In the genomic region with DNA sequence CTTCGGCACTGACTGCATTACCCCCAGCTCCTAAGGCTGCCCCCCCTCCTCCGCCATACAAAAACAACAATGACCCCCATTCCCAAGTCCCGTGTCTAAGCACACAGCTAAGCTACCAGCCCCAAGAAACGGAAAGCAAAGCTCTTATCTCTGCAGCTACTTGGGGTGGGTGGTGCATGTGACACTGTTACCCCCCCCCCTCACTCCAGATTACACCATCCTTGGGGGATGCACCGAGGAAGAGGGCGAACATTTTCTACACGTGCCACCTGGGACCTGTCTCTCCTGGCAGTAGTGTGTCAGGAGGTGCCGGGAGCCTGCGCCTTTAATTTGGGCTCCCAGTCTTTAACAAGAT, we compare ENCODE assay signal across 9 mouse cellular contexts. TPM values are rescaled to one million over a fixed set of nuclear protein-coding genes. Genes with fewer than 3 reads are reported as not detected.
A peak's percentile ranks its signal among the peaks of the same experiment; 100 is the strongest.
DNase-seq lines count a peak whose midpoint lies in the region; ATAC-seq and TF ChIP-seq lines count a peak whose summit lies in the region.
"Had no signal": no experiment of that assay in that cellular context is flagged by ENCODE, and none has a peak within 500 bp of the region (broad histone marks: within the 10 kb centered on the region; RNA-seq: fewer than 3 reads in every experiment).

No protein-coding gene starts in this region.

- WGBS in kidney, adult 2 months = 51% methylated on average over 9 of the region's 9 CpGs
- WGBS in embryonic facial prominence, embryonic 11.5 days = 35% methylated on average over 9 of the region's 9 CpGs
- 9% methylated on average over 9 of the region's 9 CpGs for WGBS in hindbrain, embryonic 15.5 days
- WGBS in midbrain, embryonic 16.5 days = 4% methylated on average over 9 of the region's 9 CpGs

- H3K36me3 ChIP-seq in kidney, adult 2 months (ENCODE audit: control insufficient read depth, insufficient read depth, low read length) = no peaks in the 10 kb centered on the region
- no peaks in the 10 kb centered on the region for H3K36me3 ChIP-seq in embryonic facial prominence, embryonic 11.5 days (replicated peaks; ENCODE audit: control insufficient read depth, insufficient read depth, low read depth, low read length)
- H3K36me3 ChIP-seq in hindbrain, embryonic 15.5 days = no peaks in the 10 kb centered on the region
- peaks cover 2% of the 10 kb centered on the region; the same call in 1 of the 2 replicates for H3K36me3 ChIP-seq in midbrain, embryonic 16.5 days (ENCODE audit: control insufficient read depth, insufficient read depth, low read length)

- ATAC-seq in embryonic facial prominence, embryonic 11.5 days (replicated peaks; ENCODE audit: insufficient number of reproducible peaks, low FRiP score, low TSS enrichment, low read depth) = peak; percentile 6; the same call in 1 of the 2 replicates
- peak; percentile 1; the same call in 1 of the 2 replicates for ATAC-seq in hindbrain, embryonic 15.5 days (ENCODE audit: low FRiP score, low read depth)
- ATAC-seq in midbrain, embryonic 16.5 days = no peak

- H3K4me3 ChIP-seq in kidney, adult 2 months (ENCODE audit: insufficient read depth, low read depth, low read length) = peak overlapping the region; percentile 4; the same call in 1 of the 2 replicates
- H3K4me3 ChIP-seq in embryonic facial prominence, embryonic 11.5 days (ENCODE audit: low read depth, low read length) = peak overlapping the region; percentile 93
- peak overlapping the region; percentile 81 for H3K4me3 ChIP-seq in hindbrain, embryonic 15.5 days
- peak overlapping the region; percentile 87 for H3K4me3 ChIP-seq in midbrain, embryonic 16.5 days (ENCODE audit: low read depth, low read length)

- no peaks in the 10 kb centered on the region for H3K27me3 ChIP-seq in kidney, adult 2 months (replicated peaks; ENCODE audit: control insufficient read depth, insufficient read depth, low read length)
- no peaks in the 10 kb centered on the region for H3K27me3 ChIP-seq in embryonic facial prominence, embryonic 11.5 days (ENCODE audit: control insufficient read depth, insufficient read depth, low read length)
- H3K27me3 ChIP-seq in hindbrain, embryonic 15.5 days = no peaks in the 10 kb centered on the region
- no peaks in the 10 kb centered on the region for H3K27me3 ChIP-seq in midbrain, embryonic 16.5 days (ENCODE audit: control insufficient read depth, insufficient read depth, low read depth, low read length)

- TF ChIP-seq POLR2A in kidney, adult 2 months (IDR thresholded peaks at IDR 0.05; ENCODE audit: low read depth, low read length) = no peak

- H3K4me1 ChIP-seq in kidney, adult 2 months (ENCODE audit: control insufficient read depth, insufficient read depth, low read length) = peaks cover 9% of the 10 kb centered on the region
- H3K4me1 ChIP-seq in embryonic facial prominence, embryonic 11.5 days (ENCODE audit: control insufficient read depth, insufficient read depth, low read length) = peaks cover 19% of the 10 kb centered on the region
- H3K4me1 ChIP-seq in hindbrain, embryonic 15.5 days (replicated peaks) = peaks cover 66% of the 10 kb centered on the region
- peaks cover 45% of the 10 kb centered on the region for H3K4me1 ChIP-seq in midbrain, embryonic 16.5 days (ENCODE audit: control insufficient read depth, insufficient read depth, low read length)

- no peaks in the 10 kb centered on the region for H3K9me3 ChIP-seq in embryonic facial prominence, embryonic 11.5 days (replicated peaks; ENCODE audit: control insufficient read depth, low read length)
- H3K9me3 ChIP-seq in hindbrain, embryonic 15.5 days = no peaks in the 10 kb centered on the region
- no peaks in the 10 kb centered on the region for H3K9me3 ChIP-seq in midbrain, embryonic 16.5 days (replicated peaks; ENCODE audit: control insufficient read depth, low read length, poor library complexity, severe bottlenecking)

- H3K4me2 ChIP-seq in embryonic facial prominence, embryonic 11.5 days (ENCODE audit: low read depth, low read length) = peak overlapping the region; percentile 85
- H3K4me2 ChIP-seq in hindbrain, embryonic 15.5 days = peak overlapping the region; percentile 70
- H3K4me2 ChIP-seq in midbrain, embryonic 16.5 days (ENCODE audit: low read length) = peak overlapping the region; percentile 61

- H3K27ac ChIP-seq in kidney, adult 2 months (ENCODE audit: insufficient read depth, low read depth, low read length) = no peak overlapping the region
- H3K27ac ChIP-seq in embryonic facial prominence, embryonic 11.5 days (replicated peaks; ENCODE audit: low read depth, low read length) = no peak overlapping the region; the same call in 1 of the 2 replicates
- peak overlapping the region; percentile 93 for H3K27ac ChIP-seq in hindbrain, embryonic 15.5 days (replicated peaks)
- peak overlapping the region; percentile 50 for H3K27ac ChIP-seq in midbrain, embryonic 16.5 days (ENCODE audit: low read length)

- no peak for TF ChIP-seq CTCF in kidney, adult 2 months (conservative IDR thresholded peaks at IDR 0.05; ENCODE audit: insufficient read depth, insufficient read length, low read depth, low read length)

- no peak for DNase-seq in kidney, adult 2 months
- no peak for DNase-seq in kidney, postnatal 4 days
- DNase-seq in embryonic facial prominence, embryonic 11.5 days (ENCODE audit: low spot score) = no peak
- DNase-seq in adrenal gland, postnatal 14 days = no peak
- no peak for DNase-seq in cerebellum, postnatal 4 days (ENCODE audit: low spot score in 2 of 2)
- no peak for DNase-seq in spleen, postnatal 10 days (ENCODE audit: low spot score in 2 of 2)
- DNase-seq: cerebellum, adult 8-10 months had no signal

- H3K9ac ChIP-seq in embryonic facial prominence, embryonic 11.5 days (replicated peaks; ENCODE audit: low read length) = peak overlapping the region; percentile 32; the same call in 1 of the 2 replicates
- peak overlapping the region; percentile 92 for H3K9ac ChIP-seq in hindbrain, embryonic 15.5 days
- H3K9ac ChIP-seq in midbrain, embryonic 16.5 days (ENCODE audit: low read depth, low read length) = peak overlapping the region; percentile 92

RNA-seq across cellular contexts. Expression of gene Hdac5, which starts 1.8 kb away (rescaled TPM):
- polyA plus RNA-seq in kidney, adult 2 months (2012; rRNA removed) = 69.2 TPM in 2 replicates
- 21.9 and 24.0 TPM in 2 replicates for polyA plus RNA-seq in embryonic facial prominence, embryonic 11.5 days (2014; fragmentation: Nextera tagmentation; extraction: Ambion mirVana)
- 82.7 and 84.9 TPM in 2 replicates for polyA plus RNA-seq in hindbrain, embryonic 15.5 days (2015; fragmentation: Nextera tagmentation; extraction: Ambion mirVana)
- 74.4 and 76.3 TPM in 2 replicates for polyA plus RNA-seq in midbrain, embryonic 16.5 days (2015; fragmentation: Nextera tagmentation; extraction: Ambion mirVana)
- total RNA-seq in adrenal gland, postnatal 14 days (2021) = 81.1 and 83.7 TPM in 2 replicates

RNA-seq across cellular contexts. Expression of gene BC030867, which starts 20.5 kb away (rescaled TPM):
- polyA plus RNA-seq in kidney, adult 2 months (2012; rRNA removed) = 0.41 and 0.81 TPM in 2 replicates
- 20.8 and 20.9 TPM in 2 replicates for polyA plus RNA-seq in embryonic facial prominence, embryonic 11.5 days (2014; fragmentation: Nextera tagmentation; extraction: Ambion mirVana)
- 3.3 and 3.4 TPM in 2 replicates for polyA plus RNA-seq in hindbrain, embryonic 15.5 days (2015; fragmentation: Nextera tagmentation; extraction: Ambion mirVana)
- 1.6 and 1.8 TPM in 2 replicates for polyA plus RNA-seq in midbrain, embryonic 16.5 days (2015; fragmentation: Nextera tagmentation; extraction: Ambion mirVana)
- 1.7 and 2.3 TPM in 2 replicates for total RNA-seq in adrenal gland, postnatal 14 days (2021)

RNA-seq across cellular contexts. Expression of gene G6pc3, which starts 38.7 kb away (rescaled TPM):
- 127 and 138 TPM in 2 replicates for polyA plus RNA-seq in kidney, adult 2 months (2012; rRNA removed)
- 33.3 and 37.1 TPM in 2 replicates for polyA plus RNA-seq in embryonic facial prominence, embryonic 11.5 days (2014; fragmentation: Nextera tagmentation; extraction: Ambion mirVana)
- polyA plus RNA-seq in hindbrain, embryonic 15.5 days (2015; fragmentation: Nextera tagmentation; extraction: Ambion mirVana) = 40.4 and 41.2 TPM in 2 replicates
- 39.0 and 42.9 TPM in 2 replicates for polyA plus RNA-seq in midbrain, embryonic 16.5 days (2015; fragmentation: Nextera tagmentation; extraction: Ambion mirVana)
- 82.8 and 83.7 TPM in 2 replicates for total RNA-seq in adrenal gland, postnatal 14 days (2021)

RNA-seq across cellular contexts. Expression of gene Asb16, which starts 40.4 kb away (rescaled TPM):
- 0.10 and 0.70 TPM in 2 replicates for polyA plus RNA-seq in kidney, adult 2 months (2012; rRNA removed)
- 0.11 TPM in 1 of 2 replicates, not detected in the other for polyA plus RNA-seq in embryonic facial prominence, embryonic 11.5 days (2014; fragmentation: Nextera tagmentation; extraction: Ambion mirVana)
- 0.10 and 0.13 TPM in 2 replicates for polyA plus RNA-seq in hindbrain, embryonic 15.5 days (2015; fragmentation: Nextera tagmentation; extraction: Ambion mirVana)
- 0.07 and 0.10 TPM in 2 replicates for polyA plus RNA-seq in midbrain, embryonic 16.5 days (2015; fragmentation: Nextera tagmentation; extraction: Ambion mirVana)
- total RNA-seq in adrenal gland, postnatal 14 days (2021) = 0.11 and 0.19 TPM in 2 replicates

RNA-seq across cellular contexts. Expression of gene Lsm12, which starts 43.1 kb away (rescaled TPM):
- polyA plus RNA-seq in kidney, adult 2 months (2012; rRNA removed) = 33.0 and 39.6 TPM in 2 replicates
- polyA plus RNA-seq in embryonic facial prominence, embryonic 11.5 days (2014; fragmentation: Nextera tagmentation; extraction: Ambion mirVana) = 71.3 and 76.5 TPM in 2 replicates
- 102 and 121 TPM in 2 replicates for polyA plus RNA-seq in hindbrain, embryonic 15.5 days (2015; fragmentation: Nextera tagmentation; extraction: Ambion mirVana)
- polyA plus RNA-seq in midbrain, embryonic 16.5 days (2015; fragmentation: Nextera tagmentation; extraction: Ambion mirVana) = 87.8 and 95.3 TPM in 2 replicates
- total RNA-seq in adrenal gland, postnatal 14 days (2021) = 78.7 and 81.0 TPM in 2 replicates

Comparison
In these comparisons a context has a peak if more than half of its experiments do, and no peak if none do; other contexts are left out.
1. H3K27ac ChIP-seq: peak in hindbrain, embryonic 15.5 days (single experiment) and midbrain, embryonic 16.5 days (single experiment); none in kidney, adult 2 months (single experiment) and embryonic facial prominence, embryonic 11.5 days (single experiment).
2. H3K4me3 ChIP-seq: peak in every context shown above with its lines; median percentile 93 in embryonic facial prominence, embryonic 11.5 days; 87 in midbrain, embryonic 16.5 days; 81 in hindbrain, embryonic 15.5 days; 4 in kidney, adult 2 months.
3. H3K9ac ChIP-seq: peak in every context shown above with its lines; median percentile 92 in hindbrain, embryonic 15.5 days; 92 in midbrain, embryonic 16.5 days; 32 in embryonic facial prominence, embryonic 11.5 days.
4. Peak in every context shown above with its lines, with median percentiles within 50 percentile points of each other: H3K4me2 ChIP-seq.